Mouse (Mus musculus) adrenal gland, postnatal 4 days (tissue): ENCODE results near the gene Ascc2. TPM values are rescaled to one million over a fixed set of nuclear protein-coding genes. Genes with fewer than 3 reads are reported as not detected.
"Not testable (repeated sequence)": the region's sequence is repeated elsewhere in the genome, so short reads cannot be mapped to it uniquely, and the experiment has no call there.

Experiments used
- DNase-seq, 2 experiments: peaks; one replicate each; pipeline ENCODE4 v3.0.0; 2021 to 2022; ENCODE audit warnings: low spot score in 2 of 2, mixed read lengths in 2 of 2
- total RNA-seq, 2 experiments: library from RNA; stranded (reverse); gene quantifications; 2 replicates each; pipeline ENCODE4 v1.2.3; 2021

The Ascc2 gene
- total RNA-seq, 2 experiments from 2014 or later = 37.9 to 40.1 TPM

DNA sequence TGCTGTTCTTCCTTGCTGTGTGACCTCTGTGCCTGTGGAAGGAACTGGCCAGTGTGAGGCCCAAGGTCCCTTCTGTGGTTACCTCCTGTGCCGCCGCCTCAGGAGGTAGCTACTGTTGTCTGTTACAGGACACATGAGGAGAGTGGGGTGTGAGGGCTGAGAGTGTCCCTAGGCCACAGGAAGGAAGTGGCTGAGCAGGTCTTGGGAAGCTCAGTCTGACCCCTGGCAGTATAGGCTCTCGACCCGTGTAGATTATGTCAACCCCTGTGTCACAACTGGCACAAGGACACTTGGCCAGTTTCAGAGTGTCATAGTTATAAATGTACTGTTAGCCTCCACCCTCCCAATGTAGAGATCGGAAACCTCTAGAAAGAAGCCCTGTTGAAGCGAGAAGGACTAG lies 46.0 kb downstream of the Ascc2 start:
- no peak for DNase-seq

GRCm38 (mm10) chr11:4684186-4684585 lies 46.6 kb downstream of the Ascc2 start:
- no peak for DNase-seq

GRCm38 (mm10) chr11:4685071-4685470 lies 47.5 kb downstream of the Ascc2 start:
- no peak for DNase-seq

GRCm38 (mm10) chr11:4685510-4685909 lies 48.0 kb downstream of the Ascc2 start:
- DNase-seq = no peak

DNA sequence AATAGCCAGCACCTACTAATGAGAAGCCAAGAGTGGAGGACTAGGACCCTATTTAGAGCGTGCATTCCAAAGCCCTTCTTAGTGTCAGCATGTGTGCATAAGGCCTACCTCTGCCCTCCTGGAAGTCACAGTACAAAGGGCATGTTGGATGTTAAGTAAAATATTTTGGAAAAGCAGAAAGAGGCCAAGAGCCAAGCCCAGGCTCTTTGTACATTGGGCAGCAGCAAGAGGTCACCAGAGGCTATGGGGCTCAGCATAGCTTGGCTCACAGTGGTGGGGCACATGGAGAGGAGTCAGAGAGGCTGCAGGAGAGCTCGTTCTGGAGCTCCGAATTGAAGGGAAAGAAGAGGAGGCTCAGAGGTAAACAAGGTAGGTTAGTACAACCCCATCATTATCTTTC lies 49.5 kb downstream of the Ascc2 start:
- no peak for DNase-seq

DNA sequence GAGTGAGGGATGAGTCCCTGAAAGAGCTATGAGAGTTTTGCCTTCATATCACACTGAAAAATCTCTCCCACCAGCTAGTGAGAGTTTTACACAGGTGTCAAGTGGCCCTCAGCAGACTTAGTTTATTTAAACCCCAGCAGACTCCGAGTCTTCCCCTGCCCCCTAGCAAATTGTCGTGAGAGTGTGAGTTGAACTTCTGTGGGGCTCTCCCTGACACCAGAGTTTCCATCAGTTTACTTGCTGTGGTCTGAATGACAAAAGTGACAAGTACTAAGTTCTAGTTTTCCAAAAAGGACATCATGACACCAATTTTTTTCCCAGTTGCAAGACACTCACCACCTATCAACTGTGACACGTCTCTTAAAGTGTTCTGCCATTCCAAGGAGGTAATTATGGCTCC lies 50.3 kb downstream of the Ascc2 start:
- DNase-seq = no peak

DNA sequence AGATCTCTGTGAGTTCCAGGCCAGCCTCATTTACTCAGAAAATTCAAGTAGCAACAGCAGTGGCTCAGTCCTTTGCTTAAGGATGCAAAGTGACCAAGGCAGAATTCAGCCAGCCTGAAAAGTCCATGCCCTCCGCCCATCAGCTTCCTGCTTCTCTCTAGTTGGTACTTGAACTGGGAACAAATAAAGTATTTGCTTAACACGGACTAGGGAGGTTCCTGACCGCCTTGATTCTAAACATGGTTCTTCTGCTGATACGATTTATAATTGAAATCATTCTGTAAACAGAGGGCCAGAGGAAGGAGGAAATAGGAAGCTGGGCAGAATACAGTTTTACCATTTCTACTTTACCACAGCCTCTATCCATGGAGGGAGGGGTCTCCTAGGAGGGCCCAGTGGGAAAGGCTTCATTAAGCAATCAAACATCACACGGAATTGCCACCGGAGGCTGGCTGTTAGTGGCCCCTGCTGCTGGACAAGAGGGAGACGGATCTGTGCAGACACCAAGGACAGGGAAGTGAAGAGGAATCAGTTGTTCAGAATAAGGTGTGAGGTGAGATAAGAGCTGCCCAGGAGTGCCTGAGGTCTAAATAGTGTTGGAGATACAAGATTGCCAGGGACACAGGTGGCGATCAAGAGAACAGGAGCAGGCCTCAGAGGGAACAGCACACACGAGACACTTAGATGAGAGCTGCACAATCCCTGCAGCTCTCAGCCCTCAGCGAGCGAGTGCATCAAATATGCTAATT lies 51.3 kb downstream of the Ascc2 start:
- DNase-seq = no peak

DNA sequence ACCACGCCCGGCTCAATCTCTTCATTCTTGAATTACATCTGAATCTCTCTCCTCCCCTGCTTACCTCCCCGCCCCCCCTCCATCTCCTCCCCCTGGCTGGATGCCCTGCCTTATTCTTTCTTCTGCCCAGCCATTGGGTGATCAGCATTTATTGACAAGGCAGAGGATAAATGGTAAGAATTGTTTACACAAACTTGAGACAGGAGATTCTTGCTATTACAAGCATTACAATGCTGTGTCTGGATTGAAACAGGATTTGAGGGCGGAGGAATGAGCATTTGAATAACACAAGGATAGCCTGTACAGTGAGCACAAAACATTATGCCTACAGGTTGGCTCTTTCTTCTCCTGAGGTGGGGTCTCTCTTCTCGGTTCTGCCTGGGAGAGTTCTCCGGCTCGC lies 52.8 kb downstream of the Ascc2 start:
- no peak for DNase-seq

GRCm38 (mm10) chr11:4691213-4691612 lies 53.7 kb downstream of the Ascc2 start:
- DNase-seq = peak in 1 of 2 experiments; percentile 35

- DNase-seq = no peak
These were observed 54.6 kb downstream of the Ascc2 start for GRCm38 (mm10) chr11:4692162-4692561.

DNA sequence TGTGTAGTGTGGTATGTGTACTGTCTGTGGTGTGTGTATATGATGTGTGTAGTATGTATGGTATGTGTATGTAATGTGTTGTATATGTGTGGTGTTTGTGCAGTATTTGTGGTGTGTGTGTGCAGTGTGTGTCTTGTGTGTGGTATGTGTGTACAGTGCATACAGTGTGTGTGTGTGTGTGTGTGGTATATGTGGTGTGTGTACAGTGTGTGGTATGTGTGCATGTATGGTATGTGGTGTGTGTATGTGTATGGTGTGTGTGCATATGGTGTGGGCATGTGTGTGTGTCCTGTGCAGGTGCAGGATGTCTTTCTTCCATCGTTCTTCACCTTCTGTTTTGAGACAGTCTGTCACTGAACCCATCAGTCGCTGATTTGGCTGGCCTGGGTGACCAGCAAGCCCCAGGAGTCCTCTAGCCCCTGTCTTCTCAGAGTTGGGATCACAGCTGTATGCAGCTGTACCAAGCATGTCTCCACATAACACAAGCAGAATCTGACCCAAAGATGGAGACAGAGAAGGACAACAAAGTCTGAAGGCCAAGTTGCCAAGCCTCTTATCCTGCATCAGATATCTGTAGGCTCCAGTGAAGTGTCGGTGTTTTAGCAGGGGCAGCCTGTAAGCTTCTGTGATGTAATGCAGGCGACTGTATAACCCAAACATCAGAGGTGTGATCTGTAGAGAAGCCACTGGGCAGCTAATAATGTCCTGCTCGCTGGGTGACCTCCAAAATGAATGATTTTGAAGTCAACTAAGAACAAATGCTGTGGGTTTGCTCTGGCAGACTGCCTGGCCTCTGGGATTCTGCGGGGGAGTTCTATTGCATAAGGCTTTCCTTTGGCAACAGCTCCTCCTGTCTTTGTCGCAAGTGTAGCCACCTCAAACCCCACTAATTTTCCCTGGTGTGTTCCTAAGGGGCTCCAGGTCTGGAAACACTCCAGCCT lies 59.8 kb downstream of the Ascc2 start:
- DNase-seq = peak in 1 of 2 experiments; percentile 53

GRCm38 (mm10) chr11:4700726-4701125 lies 63.2 kb downstream of the Ascc2 start:
- DNase-seq = no peak

DNA sequence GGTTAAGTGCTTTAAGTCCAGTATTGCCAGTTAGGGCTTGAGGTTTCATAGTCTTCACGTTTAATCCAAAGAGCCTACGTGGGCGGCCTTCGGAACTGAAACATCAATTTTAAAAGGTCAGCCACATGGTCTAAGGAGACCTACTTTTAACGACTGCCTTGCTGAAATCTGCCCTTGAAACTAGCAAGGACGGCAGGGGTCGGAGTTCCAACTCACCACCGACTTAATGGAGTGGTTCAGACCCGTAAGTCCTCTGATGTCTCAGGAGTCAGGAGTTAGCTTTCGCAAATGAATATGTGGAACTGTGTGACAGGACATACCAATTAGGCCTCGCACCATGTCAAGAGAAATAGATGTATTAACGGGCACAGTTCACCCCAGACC lies 66.1 kb downstream of the Ascc2 start:
- no peak for DNase-seq

GRCm38 (mm10) chr11:4704072-4704964 lies 66.8 kb downstream of the Ascc2 start, which contains the start of the genes Uqcr10 and Zmat5:
Gene Uqcr10 (minus strand): TSS chr11:4704342.
Gene Zmat5 (plus strand): TSS chr11:4704678.
- DNase-seq = peak; percentile 83 to 87

GRCm38 (mm10) chr11:4705178-4705577 lies 67.6 kb downstream of the Ascc2 start:
- no peak for DNase-seq

DNA sequence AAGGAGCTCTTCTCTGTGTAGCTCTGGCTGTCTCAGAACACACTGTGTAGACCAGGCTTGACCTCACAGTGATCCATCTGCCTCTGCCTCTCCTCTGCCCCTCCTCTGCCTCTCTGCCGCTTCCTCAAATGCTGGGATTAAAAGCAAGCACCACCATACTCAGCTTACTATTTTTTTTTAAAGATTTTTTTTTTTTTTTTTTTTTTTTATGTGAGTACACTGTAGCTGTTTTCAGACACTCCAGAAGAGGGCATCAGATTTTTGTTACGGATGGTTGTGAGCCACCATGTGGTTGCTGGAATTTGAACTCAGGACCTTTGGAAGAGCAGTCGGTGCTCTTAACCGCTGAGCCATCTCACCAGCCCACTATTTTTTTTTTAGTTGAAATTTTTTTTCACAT lies 72.6 kb downstream of the Ascc2 start:
- DNase-seq = not testable (repeated sequence)

GRCm38 (mm10) chr11:4712822-4713221 lies 75.3 kb downstream of the Ascc2 start:
- DNase-seq = no peak

GRCm38 (mm10) chr11:4714727-4715126 lies 77.2 kb downstream of the Ascc2 start:
- DNase-seq = no peak

DNA sequence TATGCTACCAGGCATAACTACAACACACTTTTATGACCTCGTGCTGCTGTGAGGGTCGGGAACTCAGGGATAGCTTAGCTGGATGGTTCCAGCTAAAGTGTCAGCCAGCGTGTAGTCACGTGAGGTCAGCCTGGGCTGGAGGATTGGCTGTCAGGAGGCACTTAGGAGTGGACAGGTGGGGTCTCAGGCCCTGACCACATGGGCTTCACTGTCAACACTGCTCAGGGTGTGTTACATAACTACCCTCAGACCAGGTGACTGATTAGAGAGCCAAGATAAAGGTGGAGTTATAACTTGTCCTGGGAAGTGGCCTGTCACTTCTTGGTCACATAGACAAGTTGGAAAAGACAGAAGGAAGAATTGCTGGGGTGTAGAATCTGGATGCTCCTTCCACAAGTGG lies 78.0 kb downstream of the Ascc2 start:
- DNase-seq = no peak

- DNase-seq = no peak
These were observed 79.1 kb downstream of the Ascc2 start for GRCm38 (mm10) chr11:4716530-4717236.
